Mouse (Mus musculus) thymus, adult 18-20 months (tissue): Measurements from ENCODE around the gene Hcn1.

Source experiments
- DNase-seq, 2 experiments: peaks; one replicate each; pipeline ENCODE4 v3.0.0; 2022; ENCODE audit warnings: mixed read lengths in 2 of 2

Hcn1 gene

DNA sequence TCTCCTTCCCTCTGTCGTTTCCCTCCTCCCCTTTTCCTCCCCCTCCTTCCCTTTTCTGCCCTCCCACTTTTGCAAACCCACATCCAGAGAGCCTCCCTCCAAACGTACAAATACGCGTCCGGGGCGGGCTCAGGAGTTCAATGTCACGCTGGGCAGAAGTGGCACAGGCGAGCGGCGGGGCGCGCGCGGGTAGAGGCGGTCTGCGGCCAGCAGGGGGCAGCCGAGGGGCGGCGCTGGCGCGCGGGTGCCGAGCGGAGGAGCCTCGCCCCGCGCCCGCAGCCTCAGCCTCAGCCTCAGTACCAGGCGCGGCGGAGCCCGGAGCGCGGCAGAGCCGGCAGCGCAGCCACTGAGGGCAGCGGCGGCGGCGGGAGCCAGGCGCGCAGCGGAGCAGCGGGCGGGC, at the start of gene Hcn1:
Gene Hcn1 (plus strand): TSS at position 140 of the 400 bp plus-strand sequence.
- peak; percentile 6 to 24 for DNase-seq

DNA sequence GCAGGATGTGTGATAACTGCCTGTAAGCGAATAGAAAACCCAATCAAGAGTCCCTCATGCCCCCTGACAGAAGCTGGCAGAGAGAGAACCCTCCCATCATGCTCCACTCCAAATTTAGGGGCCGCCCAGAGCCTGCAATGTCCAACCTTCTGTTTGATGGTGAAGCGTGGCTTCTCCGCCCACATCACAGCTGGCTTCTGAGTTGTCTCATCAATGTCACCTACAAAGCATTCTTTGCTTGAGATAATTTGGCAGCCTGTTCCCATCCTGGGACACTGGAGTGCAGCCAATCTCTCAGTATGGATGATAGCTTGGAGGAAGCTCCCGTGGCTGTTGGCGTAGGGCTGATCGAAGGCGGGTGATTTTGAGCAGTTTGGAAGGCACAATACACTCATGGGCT, 34.9 kb upstream of the Hcn1 start:
- DNase-seq = no peak

DNA sequence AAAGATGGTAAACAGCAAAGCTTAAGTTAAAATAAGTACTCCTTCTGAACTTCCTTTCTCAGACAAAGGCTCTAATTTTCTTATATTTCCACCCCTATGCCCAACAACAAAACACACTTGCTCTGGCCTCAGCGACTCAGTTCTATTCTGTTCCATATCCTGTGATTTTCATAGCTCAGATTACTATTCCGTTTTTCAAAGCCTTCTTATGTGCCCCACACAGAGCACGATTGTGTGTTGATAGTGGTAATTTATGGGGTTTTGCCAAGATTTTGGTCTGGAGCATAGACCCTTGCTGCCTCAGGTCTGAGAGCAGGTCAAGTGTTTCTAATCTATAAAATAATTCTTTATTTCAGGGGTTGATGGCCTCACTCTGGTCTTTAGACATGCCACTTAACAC, 30.4 kb upstream of the Hcn1 start:
- no peak for DNase-seq

DNA sequence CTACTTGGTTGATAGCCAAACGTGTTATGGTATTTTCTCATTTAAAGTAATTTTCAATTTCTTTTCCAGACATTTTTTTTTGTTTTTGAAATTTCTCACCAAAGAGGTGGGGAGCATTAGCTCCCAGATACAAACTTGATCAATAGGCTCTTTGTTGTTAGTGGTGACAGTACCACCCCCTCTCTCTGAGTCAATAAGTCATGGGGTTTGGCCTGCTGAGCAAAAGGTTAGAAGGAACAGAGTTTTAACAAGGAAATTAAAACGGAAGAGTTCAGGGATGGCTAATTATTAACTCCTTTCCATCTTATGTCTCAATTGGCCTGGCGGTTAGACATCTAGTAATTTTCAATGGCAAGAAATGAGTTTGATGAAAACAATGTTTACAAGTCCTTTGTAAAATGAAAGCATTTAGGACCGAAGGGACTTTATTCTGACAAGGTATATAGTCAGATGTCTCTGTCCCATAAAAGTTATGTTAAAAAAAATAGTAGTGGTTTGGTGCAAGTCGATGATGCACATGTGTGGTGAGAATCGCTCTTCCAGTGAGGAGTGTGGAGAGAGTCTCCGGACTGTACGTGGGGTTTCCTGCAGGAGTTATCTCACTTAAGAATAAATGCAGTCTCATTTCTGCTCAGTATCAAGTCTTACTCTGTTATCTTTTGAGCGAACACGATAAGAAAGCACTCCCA, 7.5 kb upstream of the Hcn1 start:
- DNase-seq = no peak

DNA sequence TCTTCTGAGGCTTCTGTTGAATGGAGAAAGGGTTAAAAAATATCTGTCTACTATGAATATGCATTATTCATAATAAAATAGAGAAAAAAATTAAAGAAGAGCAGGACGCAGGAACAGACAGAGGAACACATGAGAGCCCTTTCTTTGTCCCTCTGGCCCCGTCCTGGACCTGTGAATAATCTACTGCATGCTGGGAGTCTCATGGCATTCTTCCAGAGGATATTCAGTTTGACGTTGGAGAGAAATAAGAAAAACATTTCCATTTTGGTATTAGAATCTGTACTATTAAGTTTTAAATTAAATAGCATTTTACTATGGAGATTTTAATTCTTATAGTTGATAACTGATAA, 7.0 kb upstream of the Hcn1 start:
- DNase-seq = no peak

DNA sequence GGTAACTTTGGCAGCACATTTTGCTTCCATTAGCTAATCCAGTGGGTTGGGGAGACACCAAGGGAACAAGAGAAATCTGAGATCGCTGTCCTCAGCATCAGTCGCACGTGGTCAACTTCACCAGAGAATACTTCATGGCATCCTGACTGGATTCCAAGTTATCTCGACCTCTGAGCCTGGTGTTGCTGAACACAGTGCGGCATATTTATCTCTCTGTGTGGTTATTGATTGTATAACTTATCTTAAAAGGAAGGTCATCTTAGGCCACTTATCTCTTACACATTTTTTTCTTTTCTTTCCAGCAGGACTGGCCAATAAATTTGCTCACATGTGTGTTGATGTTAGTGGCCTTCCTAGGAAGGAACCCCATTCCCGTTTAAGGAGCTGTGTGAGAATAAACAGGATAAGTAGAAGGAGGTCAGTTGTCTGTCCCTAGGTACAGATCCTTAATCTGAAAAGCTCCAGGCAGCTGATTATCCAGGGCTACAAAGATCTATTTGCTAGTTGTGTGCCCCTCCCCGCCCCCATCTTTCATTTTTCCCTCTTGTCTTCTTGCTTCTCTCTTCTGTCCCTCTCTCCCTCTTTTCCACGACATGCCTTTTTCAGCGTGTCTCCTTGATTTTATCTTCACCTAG, 672 bp upstream of the Hcn1 start:
- DNase-seq = no peak

DNA sequence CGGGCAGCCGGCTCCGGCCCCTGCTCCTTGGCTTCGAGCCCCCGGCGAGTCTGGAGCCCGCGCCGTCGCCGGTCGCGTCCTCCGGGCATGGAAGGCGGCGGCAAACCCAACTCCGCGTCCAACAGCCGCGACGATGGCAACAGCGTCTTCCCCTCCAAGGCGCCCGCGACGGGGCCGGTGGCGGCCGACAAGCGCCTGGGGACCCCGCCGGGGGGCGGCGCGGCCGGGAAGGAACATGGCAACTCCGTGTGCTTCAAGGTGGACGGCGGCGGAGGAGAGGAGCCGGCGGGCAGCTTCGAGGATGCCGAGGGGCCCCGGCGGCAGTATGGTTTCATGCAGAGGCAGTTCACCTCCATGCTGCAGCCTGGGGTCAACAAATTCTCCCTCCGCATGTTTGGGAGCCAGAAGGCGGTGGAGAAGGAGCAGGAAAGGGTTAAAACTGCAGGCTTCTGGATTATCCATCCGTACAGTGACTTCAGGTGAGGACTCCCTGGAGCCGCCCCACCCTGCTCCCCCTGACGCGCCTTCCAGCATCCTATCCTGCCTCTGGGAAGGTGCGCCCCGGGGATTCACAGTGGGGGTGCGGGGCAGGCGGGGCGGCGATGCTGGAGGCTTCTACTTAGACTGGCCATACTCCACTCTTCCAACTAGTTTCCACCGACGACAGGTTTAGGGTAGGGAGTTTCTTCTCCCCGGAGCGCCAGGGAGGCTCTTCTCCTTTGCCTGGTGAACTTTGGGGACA, 668 bp downstream of the Hcn1 start:
- DNase-seq = peak; percentile 3 to 7

DNA sequence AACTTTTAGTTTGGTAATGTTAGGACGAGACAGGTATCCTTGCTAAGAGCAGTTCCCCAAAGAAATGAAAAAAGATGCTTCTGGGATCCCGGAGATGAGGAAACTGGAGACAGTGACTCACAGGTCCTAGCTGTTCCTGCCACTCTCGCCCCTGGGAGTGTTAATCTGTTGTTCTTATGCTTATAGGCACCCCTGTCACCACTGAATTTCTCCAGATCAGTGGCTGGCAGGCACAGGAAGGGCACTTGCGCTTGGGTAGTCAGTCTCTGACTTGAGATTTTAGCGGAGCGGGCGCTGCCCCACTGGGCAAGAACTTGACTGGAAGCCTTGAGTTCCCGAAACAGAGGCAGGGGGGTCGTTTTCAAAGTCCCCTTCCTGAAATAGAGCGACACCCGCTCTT, 1.3 kb downstream of the Hcn1 start:
- DNase-seq = no peak

DNA sequence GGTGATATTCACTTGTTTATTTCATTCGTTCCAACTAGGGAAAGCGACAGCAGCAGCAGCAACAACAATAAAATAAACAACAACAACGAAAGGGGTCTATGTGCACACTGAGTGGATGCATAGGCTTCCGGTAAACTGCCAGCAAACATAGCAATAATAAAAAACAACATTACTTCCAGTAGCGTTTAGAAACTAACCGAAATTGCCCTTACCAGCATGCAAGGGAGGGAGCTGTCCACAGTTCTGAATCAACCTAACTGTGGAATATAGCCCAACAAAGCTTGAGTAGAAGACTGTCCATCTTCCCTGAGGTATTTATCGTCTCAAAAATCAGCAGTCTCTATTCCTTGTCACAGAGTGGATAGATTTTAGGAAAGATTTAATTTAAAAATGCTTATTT, 2.0 kb downstream of the Hcn1 start:
- DNase-seq = no peak

DNA sequence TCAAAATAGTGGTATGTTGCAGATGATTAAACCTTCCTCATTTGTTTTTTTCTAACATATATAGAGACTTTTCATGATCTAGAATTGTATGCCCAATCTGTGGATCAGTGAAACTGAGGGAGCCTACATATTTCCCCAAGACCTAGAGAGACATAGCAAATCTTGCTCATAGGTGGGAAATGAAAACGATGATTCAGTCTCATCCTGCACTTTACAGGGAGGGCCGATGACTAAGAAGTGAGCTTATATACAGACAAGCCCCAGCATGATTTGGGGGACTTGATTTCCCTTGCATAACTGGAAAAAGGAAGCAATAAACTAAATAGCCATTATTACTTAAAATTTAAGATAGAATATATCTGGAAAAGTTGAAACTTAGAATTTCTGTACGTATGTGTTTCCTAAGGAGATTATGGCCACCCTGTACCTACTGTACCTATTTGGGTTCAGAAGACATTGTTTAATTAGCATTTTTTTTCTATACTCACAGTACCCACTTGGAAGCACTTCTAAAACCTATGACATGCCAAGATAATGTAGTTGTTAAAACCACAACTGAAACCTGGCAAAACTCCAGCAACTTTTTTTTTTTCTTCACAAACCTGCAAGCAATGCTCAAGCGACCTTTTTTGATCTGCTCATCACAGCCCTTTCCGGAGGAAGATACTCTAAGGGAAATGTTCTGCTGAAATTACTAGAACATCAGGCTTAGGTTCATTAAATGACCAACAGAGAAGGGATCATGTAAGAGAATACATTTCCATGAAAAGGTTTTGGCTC, 3.0 kb downstream of the Hcn1 start:
- no peak for DNase-seq

DNA sequence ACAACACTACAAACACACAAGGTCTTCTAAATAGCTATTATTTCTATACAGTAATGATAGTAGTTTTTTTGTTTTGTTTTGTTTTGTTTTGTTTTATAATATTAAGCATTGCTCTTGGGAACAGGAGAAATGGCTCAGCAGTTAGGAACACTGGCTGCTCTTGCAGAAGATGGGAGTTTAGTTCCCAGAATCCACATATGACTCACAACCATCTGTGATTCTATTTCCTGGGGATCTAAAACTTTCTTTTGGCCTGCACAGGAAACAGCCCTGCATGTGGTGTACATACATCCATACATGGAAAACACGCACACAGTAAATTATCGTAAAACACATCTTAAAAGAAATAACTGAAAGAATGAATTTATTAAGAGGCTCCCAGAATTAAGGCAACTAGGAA, 9.8 kb downstream of the Hcn1 start:
- DNase-seq = no peak

DNA sequence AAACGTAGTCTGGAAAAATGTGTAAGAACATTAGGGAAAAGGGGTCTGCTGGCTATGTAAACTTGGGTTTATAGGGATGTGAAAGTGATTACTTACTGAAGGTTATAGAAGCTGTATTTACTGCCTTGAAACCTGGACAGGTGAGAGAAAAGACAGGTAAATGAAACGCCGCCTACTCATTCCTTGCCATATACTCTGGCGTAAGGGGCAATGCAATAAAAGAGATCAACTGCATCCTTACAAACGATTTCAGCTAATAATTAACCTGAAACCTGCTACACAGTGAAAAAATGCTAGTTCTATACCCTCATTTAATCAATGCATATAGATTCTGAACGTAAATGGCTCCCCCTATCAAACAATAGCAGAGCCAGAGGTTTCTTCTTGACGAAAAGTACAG, 17.4 kb downstream of the Hcn1 start:
- no peak for DNase-seq

DNA sequence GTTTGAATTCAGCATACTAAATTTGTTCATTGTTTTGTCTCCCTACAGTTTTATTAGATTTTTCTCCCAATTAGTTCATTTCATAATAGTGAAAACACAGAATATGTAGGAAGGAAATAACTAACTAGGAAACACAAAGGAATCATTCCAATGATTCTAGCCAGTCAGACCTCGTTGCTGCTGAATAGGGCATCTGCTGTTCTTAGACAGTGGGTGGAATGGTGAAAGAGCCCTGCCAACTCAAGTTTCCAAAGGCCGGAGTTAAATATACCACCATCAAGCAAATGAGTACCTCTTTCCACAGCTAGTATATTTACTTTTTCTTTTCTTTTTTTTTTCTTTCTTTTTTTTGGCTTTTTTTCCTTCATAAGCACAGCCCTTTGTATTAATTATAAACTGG, 55.4 kb downstream of the Hcn1 start:
- DNase-seq = no peak

DNA sequence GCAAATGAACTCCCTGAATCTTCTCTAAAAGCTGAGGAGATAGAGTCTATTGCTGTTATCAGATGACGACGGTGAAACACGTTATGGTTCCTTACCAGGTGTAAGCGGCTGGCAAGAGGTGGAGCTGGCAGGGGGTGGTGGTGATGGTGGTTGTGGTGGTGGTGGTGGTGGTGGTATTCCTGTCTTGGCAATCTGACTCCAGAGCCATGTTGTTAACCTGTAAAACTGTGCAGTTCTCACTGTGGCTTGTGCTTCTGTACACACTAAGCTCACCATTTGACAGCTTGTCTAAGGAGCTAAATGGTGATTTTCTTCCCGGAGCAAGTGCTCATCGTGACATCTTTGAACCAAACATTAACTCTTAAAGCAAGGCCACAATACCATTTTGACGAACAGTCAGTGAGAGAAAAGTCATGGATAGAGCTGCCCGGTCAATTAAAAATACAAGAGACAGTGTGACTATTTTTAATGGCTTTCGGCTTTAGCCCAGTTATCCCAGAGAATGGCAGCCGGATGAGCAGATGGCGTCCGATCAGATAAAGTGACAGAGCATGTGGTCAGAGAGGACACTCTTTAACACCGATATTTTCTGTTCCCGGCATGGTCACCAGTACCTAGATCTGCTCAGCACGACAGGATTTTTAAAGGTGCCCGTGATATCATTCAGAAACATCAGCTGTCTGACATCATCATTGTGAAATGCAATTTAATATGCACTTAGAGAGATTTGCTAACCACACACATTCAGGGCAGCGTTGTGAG, 56.5 kb downstream of the Hcn1 start:
- no peak for DNase-seq

DNA sequence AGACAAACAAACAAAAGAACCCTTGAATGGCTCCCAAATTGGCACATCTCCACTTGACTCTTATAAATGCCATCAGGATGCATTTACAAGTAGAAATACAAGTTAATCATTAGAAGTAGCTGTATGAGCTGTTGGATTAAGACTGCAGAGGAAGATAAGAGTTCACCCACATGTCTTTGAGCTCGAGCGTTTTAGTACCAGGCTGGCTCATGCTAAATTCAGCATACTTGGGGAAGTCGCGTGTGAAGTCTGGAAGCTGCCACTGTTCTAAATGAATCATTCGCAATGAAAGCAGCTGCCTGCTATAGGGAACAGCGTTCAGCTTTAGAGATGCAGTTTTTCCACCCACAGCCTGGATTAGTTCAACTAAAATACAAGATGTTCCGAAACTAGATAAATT, 57.4 kb downstream of the Hcn1 start:
- no peak for DNase-seq

DNA sequence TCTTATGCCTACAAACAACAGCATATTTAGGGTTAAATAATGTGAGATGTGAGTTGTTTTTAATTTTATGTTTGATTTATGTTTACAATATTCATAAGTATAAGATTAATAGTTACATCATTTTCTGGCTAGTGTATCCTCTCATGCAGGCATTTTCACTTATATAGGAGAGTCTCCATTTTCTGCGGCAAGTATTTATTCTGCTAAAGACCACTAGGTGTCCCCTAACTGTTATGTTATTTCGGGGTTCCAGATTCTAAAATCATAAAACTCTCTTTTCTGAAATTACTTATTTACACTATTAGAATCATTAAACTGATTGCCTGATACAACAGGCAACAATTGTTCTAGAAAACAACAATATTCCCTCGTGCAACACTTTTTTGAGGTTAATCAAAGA, 60.5 kb downstream of the Hcn1 start:
- DNase-seq = no peak

DNA sequence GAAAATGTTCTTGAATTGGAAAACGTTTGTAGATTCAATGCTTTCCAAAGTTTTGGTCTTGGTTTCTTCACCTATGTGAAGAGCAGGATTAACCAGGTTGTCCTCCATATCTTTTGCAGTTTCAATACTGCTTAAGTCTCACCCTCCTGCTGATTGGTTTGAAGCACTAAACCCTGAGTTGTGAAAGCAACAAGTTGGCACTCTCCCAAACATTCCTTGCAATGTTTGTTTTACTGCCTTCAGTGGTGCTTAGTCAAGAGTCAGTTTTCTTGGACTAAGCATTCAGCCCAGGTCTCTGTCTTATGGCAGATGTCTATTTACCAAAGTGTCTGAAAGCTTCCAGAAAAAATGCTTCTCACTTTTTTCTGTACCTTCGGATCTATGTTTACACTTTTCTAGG, 67.2 kb downstream of the Hcn1 start:
- DNase-seq = no peak

DNA sequence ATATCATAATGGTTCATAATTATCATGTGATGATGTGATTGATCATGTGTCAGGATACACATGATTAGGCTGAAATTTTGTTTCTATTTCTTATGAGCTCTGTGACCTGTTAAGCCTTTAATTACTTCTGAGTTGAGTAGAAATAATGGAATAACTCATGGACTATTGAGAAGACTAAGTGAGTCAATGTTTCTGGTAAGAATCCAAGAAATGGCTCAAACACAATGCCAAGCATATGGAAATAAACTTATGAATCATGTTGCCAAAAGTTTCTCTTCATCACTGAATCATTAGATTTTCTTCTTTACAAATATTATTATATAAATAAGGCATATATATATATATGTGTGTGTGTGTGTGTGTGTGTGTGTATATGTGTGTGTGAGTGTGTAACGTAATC, 69.7 kb downstream of the Hcn1 start:
- DNase-seq = no peak

DNA sequence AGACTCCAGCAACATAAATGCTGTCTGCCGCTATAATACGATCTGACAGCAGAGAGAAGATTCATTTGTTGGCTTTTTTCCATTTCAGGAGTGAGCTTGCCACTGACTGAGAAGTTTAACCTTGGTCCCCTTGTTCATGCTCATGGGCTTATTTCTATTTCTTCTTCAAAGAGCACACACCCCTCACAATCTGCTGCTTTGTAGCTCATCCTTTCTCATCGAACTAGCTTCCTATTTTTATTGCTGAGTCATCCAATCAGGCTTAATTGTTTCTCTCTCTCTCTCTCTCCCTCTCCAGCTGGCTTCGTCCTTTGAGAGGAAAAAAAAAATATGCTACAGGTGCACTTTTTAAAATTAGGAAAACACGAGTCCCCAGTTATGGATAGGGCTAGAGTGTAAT, 74.3 kb downstream of the Hcn1 start:
- DNase-seq = no peak

DNA sequence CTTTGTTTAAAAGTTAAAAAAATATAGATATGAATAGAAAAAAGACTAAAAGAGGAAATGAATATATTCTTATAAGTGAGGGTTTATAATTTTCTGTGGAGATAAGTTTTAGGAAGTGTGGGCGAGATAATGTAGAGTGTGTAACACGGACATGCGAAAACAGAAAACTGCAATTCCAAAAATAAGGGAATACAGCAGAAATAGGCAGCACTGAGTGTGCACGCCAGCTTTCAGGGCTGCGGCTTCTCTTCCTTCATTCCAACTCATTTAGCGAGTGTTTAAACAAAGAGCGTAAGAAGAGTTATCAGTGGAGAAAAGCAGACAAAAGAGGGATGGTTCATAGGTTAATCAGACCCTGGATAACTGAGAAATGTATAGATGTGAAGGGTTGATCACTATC, 85.5 kb downstream of the Hcn1 start:
- DNase-seq = no peak

DNA sequence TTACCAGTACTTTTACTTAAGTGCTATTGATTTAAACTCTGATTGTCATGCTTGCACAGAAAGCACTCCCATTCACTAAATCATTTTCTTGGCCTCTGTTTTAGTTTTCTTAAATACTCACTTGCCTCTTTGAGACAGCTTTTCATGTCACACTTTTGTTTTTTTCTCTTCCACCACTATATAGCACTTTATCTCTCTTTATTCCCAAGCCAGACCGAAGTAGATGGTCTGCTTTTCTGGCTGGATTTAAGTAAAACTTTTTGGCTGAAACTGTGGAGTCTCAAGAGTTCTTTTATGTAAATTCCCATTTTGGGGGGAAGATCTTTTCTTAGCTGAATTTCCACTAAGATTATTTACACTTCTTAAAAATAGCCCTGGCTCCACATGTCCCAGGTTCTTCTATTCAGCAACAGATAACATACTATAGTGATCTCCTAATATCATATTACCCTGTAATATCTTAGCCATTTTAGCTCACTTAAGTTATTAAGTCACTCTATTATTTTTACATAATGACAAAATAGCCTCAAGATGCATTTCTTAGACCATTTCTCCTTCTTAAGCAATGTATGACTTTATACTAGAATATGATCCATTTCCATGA, 92.7 kb downstream of the Hcn1 start:
- DNase-seq = no peak

DNA sequence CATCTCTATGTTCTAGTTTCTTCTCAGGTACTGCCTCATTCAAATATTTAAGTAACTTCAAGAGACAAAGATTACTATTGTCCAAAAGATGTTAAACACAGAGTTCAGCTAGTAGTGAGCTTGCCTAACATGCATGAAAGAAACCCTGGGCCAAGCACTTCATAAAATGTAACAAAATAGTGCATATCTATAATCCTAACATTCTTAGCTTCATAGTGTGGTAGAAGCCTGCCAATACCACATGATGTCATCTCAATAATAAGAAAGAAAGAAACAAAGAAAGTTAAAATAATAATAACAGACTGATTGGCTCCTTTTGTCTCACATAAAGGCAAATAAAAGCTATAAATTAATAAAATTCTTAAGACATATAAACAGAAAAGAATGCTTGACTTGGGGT, 103.5 kb downstream of the Hcn1 start:
- DNase-seq = no peak
